Mouse (Mus musculus) bone marrow, adult 2 months (tissue): ENCODE measurements around the gene Angptl6. TPM values are rescaled to one million over a fixed set of nuclear protein-coding genes. Genes with fewer than 3 reads are reported as not detected.

ENCODE experiments used
- H3K27ac ChIP-seq: fragments of 200-500 bp; 2 replicates; pipeline ENCODE4 v1.5.1; 2012; ENCODE audit warnings: low read depth, mild to moderate bottlenecking, control low read depth, inconsistent platforms, low read length; ENCODE audit not compliant: control insufficient read depth, poor library complexity, insufficient read depth
- H3K4me1 ChIP-seq: fragments of 200-500 bp; 2 replicates; pipeline ENCODE4 v1.6.1; 2011; ENCODE audit warnings: low read length; ENCODE audit not compliant: control insufficient read depth, insufficient read depth
- H3K4me3 ChIP-seq: fragments of 200-500 bp; replicated peaks from 2 replicates; pipeline ENCODE3; 2011; ENCODE audit warnings: mild to moderate bottlenecking, low read depth, low read length, control low read depth; ENCODE audit not compliant: control insufficient read depth
- CTCF ChIP-seq: fragments of 200-500 bp; IDR thresholded peaks from 2 replicates; pipeline ENCODE4 v1.5.1; 2011; ENCODE audit warnings: low read length, control low read depth; ENCODE audit not compliant: control insufficient read depth, insufficient read depth
- POLR2A ChIP-seq: fragments of 200-500 bp; IDR thresholded peaks from 2 replicates; pipeline ENCODE4 v1.6.1; 2011; ENCODE audit warnings: low read depth, mild to moderate bottlenecking, control low read depth, low read length, borderline replicate concordance; ENCODE audit not compliant: control insufficient read depth
- WGBS: fragments of 180-500 bp; shearing (Covaris S2); methylation state at CpG from one replicate; pipeline ENCODE4 v1.1.7; 2018; 5-methylcytosine and 5-hydroxymethylcytosine counted together
- polyA plus RNA-seq: library from polyadenylated mRNA; stranded (reverse); fragments of >200 nt; gene quantifications from 2 replicates; pipeline ENCODE4 v1.2.4, GENCODE M21; 2011; ENCODE audit warnings: low replicate concordance; ENCODE audit not compliant: missing spikeins, insufficient read depth, insufficient read length

The Angptl6 gene
- polyA plus RNA-seq, 1 experiment = 1.6 TPM

DNA sequence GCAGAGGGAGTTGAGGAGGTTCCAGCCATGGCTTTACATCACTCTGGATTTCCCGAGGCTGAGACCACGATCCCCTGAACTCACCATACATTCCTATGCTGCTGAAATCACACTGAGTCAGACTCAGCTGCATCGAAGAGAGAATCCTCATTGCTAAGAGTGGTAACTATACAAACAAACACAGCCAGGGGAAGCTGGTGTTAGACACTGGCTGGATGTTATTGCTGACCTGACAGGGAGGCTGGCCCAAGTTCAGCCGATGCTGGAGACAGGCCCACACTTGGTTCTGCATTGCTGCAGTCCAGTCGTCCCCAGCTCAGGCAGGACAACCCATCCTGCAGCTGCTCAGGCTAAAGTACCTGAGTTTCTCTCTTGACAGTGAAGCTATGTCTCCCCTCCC is 53.7 kb downstream of the Angptl6 start:
- H3K4me1 ChIP-seq = peaks cover 5% of the 10 kb centered on the region; the same call in 1 of the 2 replicates
- H3K27ac ChIP-seq = no peak overlapping the region
- WGBS = 56% methylated on average over 5 of the region's 5 CpGs
- H3K4me3 ChIP-seq = no peak overlapping the region
- TF ChIP-seq CTCF (no peak), POLR2A (no peak)

Other genes with a start within 250 kb of the Angptl6 start
- gene Ubl5, start 236.8 kb downstream of the Angptl6 start, polyA plus RNA-seq = 137 and 207 TPM in 2 replicates
- 10.7 and 28.8 TPM in 2 replicates for gene Fbxl12, start 235.0 kb downstream of the Angptl6 start, polyA plus RNA-seq
- 4.3 and 8.3 TPM in 2 replicates for gene Pin1, start 227.6 kb downstream of the Angptl6 start, polyA plus RNA-seq
- gene Olfm2, start 133.4 kb downstream of the Angptl6 start, polyA plus RNA-seq = 1.1 TPM in 1 of 2 replicates, not detected in the other
- 7.3 and 15.3 TPM in 2 replicates for gene Col5a3, start 64.7 kb downstream of the Angptl6 start, polyA plus RNA-seq
- not detected in 2 replicates for gene Rdh8, start 61.2 kb downstream of the Angptl6 start, polyA plus RNA-seq
- gene A230050P20Rik, start 11.1 kb downstream of the Angptl6 start, polyA plus RNA-seq = 13.1 and 28.5 TPM in 2 replicates
- 41.9 and 69.7 TPM in 2 replicates for gene Ppan, start 8.4 kb upstream of the Angptl6 start, polyA plus RNA-seq
- 62.7 and 99.1 TPM in 2 replicates for gene Eif3g, start 18.9 kb upstream of the Angptl6 start, polyA plus RNA-seq
- 83.7 and 98.4 TPM in 2 replicates for gene Dnmt1, start 80.2 kb upstream of the Angptl6 start, polyA plus RNA-seq
- gene S1pr2, start 97.1 kb upstream of the Angptl6 start, polyA plus RNA-seq = 0.84 and 2.2 TPM in 2 replicates
- 13.8 and 27.4 TPM in 2 replicates for gene Mrpl4, start 123.0 kb upstream of the Angptl6 start, polyA plus RNA-seq
- 4.4 and 15.3 TPM in 2 replicates for gene Icam1, start 136.3 kb upstream of the Angptl6 start, polyA plus RNA-seq
- 31.6 and 34.0 TPM in 2 replicates for gene Icam4, start 149.6 kb upstream of the Angptl6 start, polyA plus RNA-seq
- gene Icam5, start 152.3 kb upstream of the Angptl6 start, polyA plus RNA-seq = 1.5 and 1.7 TPM in 2 replicates
- gene Zglp1, start 187.4 kb upstream of the Angptl6 start, polyA plus RNA-seq = not detected in 2 replicates
- 1.7 TPM in 1 of 2 replicates, not detected in the other for gene Gm49373, start 193.4 kb upstream of the Angptl6 start, polyA plus RNA-seq
- 15.2 and 41.9 TPM in 2 replicates for gene Fdx1l, start 193.9 kb upstream of the Angptl6 start, polyA plus RNA-seq
- gene Gm38431, start 212.3 kb upstream of the Angptl6 start, polyA plus RNA-seq = 2.5 and 4.9 TPM in 2 replicates
- 9.6 and 20.5 TPM in 2 replicates for gene Raver1, start 212.3 kb upstream of the Angptl6 start, polyA plus RNA-seq